Mouse (Mus musculus) hindbrain, postnatal 0 days (tissue): ENCODE measurements around the gene Gpr19. TPM values are rescaled to one million over a fixed set of nuclear protein-coding genes. Genes with fewer than 3 reads are reported as not detected.

ENCODE experiments used
- ATAC-seq: fragments of 200-750 bp; cut with Nextera tagmentation; 2 replicates; pipeline ENCODE4 v1.8.0; 2017; ENCODE audit warnings: mild to moderate bottlenecking, moderate TSS enrichment, moderate library complexity
- DNase-seq: peaks from one replicate; pipeline ENCODE4 v3.0.0-alpha.2; 2015; ENCODE audit warnings: low spot score
- H3K27ac ChIP-seq: fragments of 300-500 bp; sonication (generic); 2 replicates; pipeline ENCODE4 v1.5.1; 2014; ENCODE audit warnings: mild to moderate bottlenecking
- H3K27me3 ChIP-seq: fragments of 300-500 bp; sonication (generic); 2 replicates; pipeline ENCODE4 v1.6.1; 2014; ENCODE audit warnings: low read length, mixed read lengths; ENCODE audit not compliant: insufficient read depth
- H3K36me3 ChIP-seq: fragments of 300-500 bp; sonication (generic); 2 replicates; pipeline ENCODE4 v1.6.1; 2014; ENCODE audit warnings: low read length, mixed read lengths; ENCODE audit not compliant: insufficient read depth
- H3K4me1 ChIP-seq: fragments of 300-500 bp; sonication (generic); 2 replicates; pipeline ENCODE4 v1.6.1; 2014; ENCODE audit warnings: antibody characterized with exemption, low read length, mixed read lengths; ENCODE audit not compliant: insufficient read depth
- H3K4me2 ChIP-seq: fragments of 300-500 bp; sonication (generic); 2 replicates; pipeline ENCODE4 v1.6.1; 2014; ENCODE audit warnings: low read depth, mild to moderate bottlenecking, low read length, moderate library complexity, mixed read lengths
- H3K4me3 ChIP-seq: fragments of 300-500 bp; sonication (generic); 2 replicates; pipeline ENCODE4 v1.5.1; 2014; ENCODE audit warnings: low read length
- H3K9ac ChIP-seq: fragments of 300-500 bp; sonication (generic); replicated peaks from 2 replicates; pipeline ENCODE4 v1.6.1; 2014; ENCODE audit warnings: mild to moderate bottlenecking, low read length, moderate library complexity, mixed read lengths
- H3K9me3 ChIP-seq: fragments of 300-500 bp; sonication (generic); 2 replicates; pipeline ENCODE4 v1.6.1; 2016; ENCODE audit warnings: low read length, mixed read lengths
- CTCF ChIP-seq: IDR thresholded peaks from 2 replicates; pipeline ENCODE4 v1.5.1; 2016; ENCODE audit warnings: antibody characterized with exemption, control low read depth, low read depth
- WGBS: fragments of 180-500 bp; shearing (Covaris S2); extraction: QIAGEN DNeasy Blood & Tissue Kit; methylation state at CpG from one replicate; pipeline ENCODE4 v1.1.7; 2014; 5-methylcytosine and 5-hydroxymethylcytosine counted together
- polyA plus RNA-seq: library from polyadenylated mRNA; unstranded; fragments of >200 nt; fragmentation: Nextera tagmentation; extraction: Ambion mirVana; gene quantifications from 2 replicates; pipeline ENCODE4 v1.2.1, GENCODE M21; 2015
- total RNA-seq: library from RNA; depleted of rRNA; stranded (reverse); fragments of >200 nt; gene quantifications from 2 replicates; pipeline ENCODE4 v1.2.3, GENCODE M21; 2014

Gpr19 gene
- total and polyA plus RNA-seq, 2 experiments from 2014 or later, result 33.2 to 33.7 TPM

DNA sequence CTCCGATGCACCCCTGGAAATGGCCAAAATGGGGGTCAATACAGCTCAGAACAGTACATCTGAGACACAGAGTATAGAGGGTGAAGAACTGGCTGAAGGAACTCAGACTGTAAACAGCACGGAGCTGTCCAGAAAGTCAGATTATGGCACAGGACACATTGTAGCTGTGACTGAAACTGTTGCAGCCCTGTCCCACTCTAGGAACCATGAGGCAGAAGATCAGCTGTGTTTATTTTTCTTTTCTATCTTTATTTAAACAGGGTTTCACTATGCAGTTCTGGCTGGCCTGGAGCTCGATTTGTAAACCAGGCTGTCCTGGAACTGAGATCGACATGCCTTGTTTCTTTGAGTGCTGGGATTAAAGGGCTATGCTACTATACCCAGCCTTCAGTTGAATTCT, 38.1 kb downstream of the Gpr19 start:
- peaks cover 5% of the 10 kb centered on the region for H3K4me1 ChIP-seq
- H3K27me3 ChIP-seq, result no peaks in the 10 kb centered on the region
- H3K4me3 ChIP-seq, result no peak overlapping the region
- ATAC-seq (no peak), DNase-seq (no peak)
- no peaks in the 10 kb centered on the region for H3K9me3 ChIP-seq
- WGBS, result 86% methylated on average over 4 of the region's 4 CpGs
- no peak overlapping the region for H3K9ac ChIP-seq
- TF ChIP-seq CTCF, result no peak
- H3K36me3 ChIP-seq, result no peaks in the 10 kb centered on the region
- H3K4me2 ChIP-seq, result no peak overlapping the region
- no peak overlapping the region for H3K27ac ChIP-seq

GRCm38 (mm10) chr6:134859021-134859420, 39.4 kb downstream of the Gpr19 start:
- TF ChIP-seq CTCF, result no peak
- Histone ChIP-seq H3K4me2 (no peak overlapping the region), H3K4me3 (no peak overlapping the region), H3K9me3 (no peaks in the 10 kb centered on the region), H3K36me3 (no peaks in the 10 kb centered on the region), H3K27me3 (no peaks in the 10 kb centered on the region), H3K27ac (no peak overlapping the region), H3K4me1 (peaks cover 5% of the 10 kb centered on the region), H3K9ac (no peak overlapping the region)
- WGBS, result 92% methylated on average over 6 of the region's 6 CpGs
- DNase-seq, result no peak
- ATAC-seq, result no peak

DNA sequence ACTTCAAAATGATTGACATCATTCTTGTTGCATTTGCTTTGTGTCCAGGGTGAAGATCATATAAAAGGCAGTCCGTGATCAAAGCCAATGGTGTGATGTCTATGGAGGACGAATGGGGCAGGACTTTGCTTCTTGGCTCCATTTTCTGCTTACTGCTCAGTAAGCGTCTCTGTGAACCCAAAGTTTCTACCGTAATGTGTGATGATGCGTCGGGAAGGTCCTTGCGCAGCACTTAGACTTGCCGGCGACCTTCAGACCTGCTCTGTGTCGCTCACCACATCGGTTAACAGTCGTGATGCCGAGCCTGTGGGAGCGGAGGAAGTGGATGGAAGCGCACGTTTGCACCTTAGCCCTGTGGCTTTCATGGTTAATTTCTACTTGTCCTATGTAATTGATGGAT, 42.5 kb downstream of the Gpr19 start:
- no peak for TF ChIP-seq CTCF

GRCm38 (mm10) chr6:134854782-134855181, 43.6 kb downstream of the Gpr19 start:
- Histone ChIP-seq H3K4me3 (no peak overlapping the region), H3K27me3 (no peaks in the 10 kb centered on the region), H3K9me3 (no peaks in the 10 kb centered on the region), H3K9ac (no peak overlapping the region), H3K36me3 (peaks cover 13% of the 10 kb centered on the region), H3K4me1 (no peaks in the 10 kb centered on the region), H3K4me2 (no peak overlapping the region), H3K27ac (no peak overlapping the region)
- peak; percentile 57; the same call in 1 of the 2 replicates for ATAC-seq
- WGBS, result 72% methylated on average over 5 of the region's 5 CpGs
- no peak for DNase-seq
- no peak for TF ChIP-seq CTCF

More for the DNA sequence above, 42.5 kb downstream of the Gpr19 start:
- DNase-seq (no peak), ATAC-seq (no peak)
- H3K9me3 ChIP-seq, result no peaks in the 10 kb centered on the region
- no peak overlapping the region for H3K4me3 ChIP-seq
- H3K36me3 ChIP-seq, result peaks cover 1% of the 10 kb centered on the region
- H3K27me3 ChIP-seq, result no peaks in the 10 kb centered on the region
- no peak overlapping the region for H3K27ac ChIP-seq
- H3K4me2 ChIP-seq, result no peak overlapping the region
- H3K4me1 ChIP-seq, result no peaks in the 10 kb centered on the region
- no peak overlapping the region for H3K9ac ChIP-seq
- 89% methylated on average over 16 of the region's 16 CpGs for WGBS

GRCm38 (mm10) chr6:134849985-134850384, 48.4 kb downstream of the Gpr19 start:
- Histone ChIP-seq H3K9me3 (no peaks in the 10 kb centered on the region), H3K9ac (no peak overlapping the region), H3K36me3 (peaks cover 14% of the 10 kb centered on the region), H3K27ac (no peak overlapping the region), H3K27me3 (no peaks in the 10 kb centered on the region), H3K4me3 (no peak overlapping the region), H3K4me2 (no peak overlapping the region), H3K4me1 (no peaks in the 10 kb centered on the region)
- 85% methylated on average over 3 of the region's 3 CpGs for WGBS
- DNase-seq, result no peak
- ATAC-seq, result no peak
- no peak for TF ChIP-seq CTCF

DNA sequence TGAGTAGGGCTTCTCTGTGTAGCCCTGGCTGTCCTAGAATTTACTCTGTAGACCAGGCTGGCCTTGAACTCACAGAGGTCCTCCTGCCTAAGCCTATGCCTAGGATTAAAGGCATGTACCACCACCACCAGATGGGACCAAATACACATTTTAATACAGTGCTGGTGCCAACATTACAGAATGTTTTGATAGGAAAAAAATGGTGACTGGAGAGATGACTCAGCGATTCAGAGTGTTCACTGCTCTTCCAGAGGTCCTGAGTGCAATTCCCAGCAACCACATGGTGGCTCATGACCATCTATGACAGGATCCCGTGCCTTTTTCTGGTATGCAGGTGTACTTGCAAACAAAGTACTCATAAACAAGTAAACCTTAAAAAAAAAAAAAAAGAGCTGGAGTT, 48.9 kb downstream of the Gpr19 start:
- peaks cover 14% of the 10 kb centered on the region for H3K36me3 ChIP-seq
- WGBS, result 87% methylated on average over 2 of the region's 2 CpGs
- DNase-seq (no peak), ATAC-seq (no peak)
- no peak overlapping the region for H3K27ac ChIP-seq
- H3K4me1 ChIP-seq, result no peaks in the 10 kb centered on the region
- H3K9me3 ChIP-seq, result no peaks in the 10 kb centered on the region
- no peak overlapping the region for H3K9ac ChIP-seq
- no peak overlapping the region for H3K4me2 ChIP-seq
- H3K4me3 ChIP-seq, result no peak overlapping the region
- no peaks in the 10 kb centered on the region for H3K27me3 ChIP-seq
- TF ChIP-seq CTCF, result no peak

GRCm38 (mm10) chr6:134848197-134848890, 50.0 kb downstream of the Gpr19 start:
- no peak overlapping the region for H3K4me3 ChIP-seq
- ATAC-seq (no peak), DNase-seq (peak; percentile 62)

More at GRCm38 (mm10) chr6:134848197-134848890, 50.0 kb downstream of the Gpr19 start:
- no peak overlapping the region for H3K9ac ChIP-seq
- H3K4me1 ChIP-seq, result no peaks in the 10 kb centered on the region
- no peak overlapping the region for H3K4me2 ChIP-seq
- H3K27me3 ChIP-seq, result no peaks in the 10 kb centered on the region
- H3K27ac ChIP-seq, result no peak overlapping the region
- peak; percentile 54 for TF ChIP-seq CTCF
- peaks cover 14% of the 10 kb centered on the region for H3K36me3 ChIP-seq
- no peaks in the 10 kb centered on the region for H3K9me3 ChIP-seq
- 78% methylated on average over 5 of the region's 5 CpGs for WGBS
